Mouse (Mus musculus): ENCODE results near the gene Aifm3.
"Not testable (repeated sequence)": the region's sequence is repeated elsewhere in the genome, so short reads cannot be mapped to it uniquely, and the experiment has no call there.

The Aifm3 gene

GRCm38 (mm10) chr16:17499249-17499883 lies 10.0 kb downstream of the Aifm3 start:
- DNase-seq (ENCODE audit: low spot score), result no peak

DNA sequence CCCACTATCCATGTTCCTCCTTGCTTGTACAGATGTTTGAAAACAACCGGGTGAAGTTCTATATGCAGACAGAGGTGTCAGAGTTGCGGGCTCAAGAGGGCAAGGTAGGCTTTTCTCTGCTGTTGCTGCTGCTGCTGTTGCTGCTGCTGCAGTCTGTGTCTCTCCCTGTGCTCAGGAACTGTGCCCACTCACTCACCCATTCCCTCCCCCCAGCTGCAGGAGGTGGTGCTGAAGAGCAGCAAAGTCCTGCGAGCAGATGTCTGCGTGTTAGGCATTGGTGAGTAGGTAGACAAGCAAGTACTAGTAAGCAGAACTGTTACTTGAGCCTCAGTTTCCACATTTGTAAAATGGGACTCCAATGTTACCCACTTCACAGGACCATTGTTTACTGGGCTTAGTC lies 13.3 kb downstream of the Aifm3 start:
- DNase-seq (ENCODE audit: low spot score), result no peak

GRCm38 (mm10) chr16:17507018-17507552 lies 17.7 kb downstream of the Aifm3 start:
- DNase-seq (ENCODE audit: low spot score), result no peak

GRCm38 (mm10) chr16:17508031-17508430 lies 18.6 kb downstream of the Aifm3 start:
- not testable (repeated sequence) for DNase-seq (ENCODE audit: low spot score)

DNA sequence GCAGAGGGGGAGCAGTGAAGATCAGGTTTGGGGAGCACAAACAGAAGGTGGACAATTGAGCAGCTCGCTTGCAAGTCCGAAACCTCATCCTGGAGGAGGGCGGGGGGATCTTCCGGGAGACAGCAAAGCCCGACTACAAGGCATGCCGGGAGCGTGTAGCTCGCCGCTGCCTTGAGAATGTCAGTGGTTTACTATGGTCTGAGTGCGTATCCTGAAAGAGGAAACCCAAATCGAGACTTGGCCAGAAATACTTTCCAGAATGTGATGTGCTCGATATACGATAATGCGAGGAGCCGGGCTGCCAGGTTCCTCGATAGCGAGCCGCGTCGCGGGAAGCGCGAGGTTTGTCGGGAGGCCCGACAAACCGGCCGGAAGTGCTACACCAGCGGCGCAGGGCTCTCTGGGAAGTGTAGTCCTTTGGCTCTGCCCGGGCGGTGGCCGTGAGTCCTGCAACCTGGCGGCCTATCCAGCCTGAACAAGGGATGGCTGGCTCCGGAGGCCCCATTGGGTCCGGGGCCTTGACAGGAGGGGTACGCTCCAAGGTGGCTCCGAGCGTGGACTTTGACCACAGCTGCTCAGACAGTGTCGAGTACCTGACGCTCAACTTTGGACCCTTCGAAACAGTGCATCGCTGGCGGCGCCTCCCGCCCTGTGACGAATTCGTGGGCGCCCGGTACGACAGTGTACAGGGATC lies 19.3 kb downstream of the Aifm3 start, which contains the start of gene Lztr1:
TSS of gene Lztr1 (plus strand) at position 143 of the 694 bp plus-strand sequence.
- peak; percentile 74 for DNase-seq (ENCODE audit: low spot score)

DNA sequence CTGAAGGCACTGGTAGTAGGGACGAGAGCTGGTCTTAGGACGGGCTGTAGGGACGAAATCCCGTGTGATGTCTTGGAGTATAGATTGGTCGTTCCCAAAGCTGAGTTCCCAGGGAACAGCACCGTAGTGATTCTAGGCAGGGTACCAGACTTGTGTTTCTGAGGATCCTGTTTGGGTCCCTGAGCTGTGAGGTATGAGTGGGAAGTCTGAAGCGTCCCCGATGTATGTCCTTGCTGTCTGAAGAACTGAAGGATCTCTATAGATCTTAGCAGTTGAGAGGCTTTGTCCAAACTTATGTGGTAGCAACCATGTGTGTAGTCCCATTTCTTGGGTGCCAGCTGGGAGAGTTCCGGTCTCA lies 19.8 kb downstream of the Aifm3 start:
- no peak for DNase-seq (ENCODE audit: low spot score)

- no peak for DNase-seq (ENCODE audit: low spot score)
Measured at GRCm38 (mm10) chr16:17510143-17510542, 20.7 kb downstream of the Aifm3 start.

DNA sequence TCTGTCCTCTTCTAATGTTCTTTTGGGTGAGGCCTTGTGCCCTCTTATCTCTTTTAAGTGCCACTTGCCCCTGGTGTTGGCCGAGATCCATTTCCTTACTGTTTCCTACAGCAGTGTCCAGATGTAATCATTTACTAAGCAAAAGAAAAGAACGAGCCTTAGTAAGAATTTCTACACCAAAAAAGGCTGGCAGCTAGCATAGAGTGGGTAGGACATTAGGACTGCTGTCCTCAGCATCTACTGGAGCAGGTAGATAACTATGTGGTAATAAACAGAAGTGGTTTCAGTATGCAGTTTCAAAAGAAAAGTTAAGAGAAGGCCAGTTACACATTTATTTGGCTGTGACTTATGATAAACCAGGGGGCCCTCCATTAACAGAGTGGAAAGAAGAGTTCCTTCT lies 21.3 kb downstream of the Aifm3 start:
- no peak for DNase-seq (ENCODE audit: low spot score)

GRCm38 (mm10) chr16:17511431-17511830 lies 22.0 kb downstream of the Aifm3 start:
- no peak for DNase-seq (ENCODE audit: low spot score)

DNA sequence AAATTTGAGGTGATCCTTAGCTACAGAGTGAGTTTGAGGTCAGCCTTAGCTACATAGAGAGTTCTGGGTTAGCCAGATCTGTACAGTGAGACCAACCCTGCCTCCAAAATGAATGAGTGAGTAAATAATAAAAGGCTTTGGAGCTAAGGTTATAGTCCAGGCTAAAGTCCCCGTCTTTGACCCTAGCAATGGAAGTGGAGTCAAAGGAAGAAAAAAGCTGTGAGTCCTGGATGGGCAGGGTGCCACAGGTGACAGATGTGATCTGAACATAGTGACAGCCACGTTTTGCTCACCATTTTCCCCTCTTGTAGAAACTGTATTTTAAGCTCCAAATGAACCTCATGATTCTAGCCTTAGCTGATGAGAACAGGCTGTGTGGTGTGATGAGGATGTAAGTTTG lies 29.5 kb downstream of the Aifm3 start:
- no peak for DNase-seq (ENCODE audit: low spot score)

- DNase-seq (ENCODE audit: low spot score), result no peak
Measured at GRCm38 (mm10) chr16:17524156-17524555, 34.7 kb downstream of the Aifm3 start.

- DNase-seq (ENCODE audit: low spot score), result no peak
Measured at GRCm38 (mm10) chr16:17525524-17525923, 36.1 kb downstream of the Aifm3 start.

DNA sequence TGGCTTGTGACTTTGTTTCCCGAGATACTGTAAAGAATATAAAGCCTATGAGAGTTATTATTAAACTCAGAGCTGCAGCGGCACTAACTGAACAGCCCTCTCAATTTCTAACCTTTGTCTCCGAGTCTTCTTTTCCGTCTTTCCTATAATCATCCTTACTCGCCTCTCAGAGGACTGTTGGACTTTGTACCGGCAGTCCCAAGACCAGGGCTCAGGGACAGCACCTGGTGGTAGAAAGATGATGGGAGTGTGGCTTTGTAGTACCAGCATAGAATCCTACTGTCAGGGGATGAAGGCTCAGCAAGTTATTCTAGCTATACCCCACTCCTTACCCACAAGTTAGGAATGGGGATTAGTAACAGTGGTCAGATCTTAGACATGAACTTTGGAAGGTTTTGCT lies 36.8 kb downstream of the Aifm3 start:
- DNase-seq (ENCODE audit: low spot score), result no peak

DNA sequence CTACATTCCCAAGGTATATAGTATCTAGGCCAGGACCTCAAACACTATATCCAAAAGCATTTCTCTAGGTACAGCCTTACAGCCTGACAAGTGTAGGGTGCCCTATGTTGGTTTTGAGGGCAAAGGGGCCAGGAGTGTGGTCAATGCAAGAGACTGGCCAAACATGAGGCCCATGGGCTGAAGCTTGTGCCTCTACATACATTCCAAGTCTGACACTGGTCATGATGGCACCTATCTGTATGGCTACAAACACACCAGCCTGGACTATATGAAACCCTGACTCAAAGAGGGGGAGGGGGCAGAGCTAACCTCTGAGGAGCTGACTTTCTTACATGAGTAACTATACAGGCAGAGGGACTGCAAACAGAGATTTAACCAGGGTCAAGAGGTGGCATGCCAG lies 38.2 kb downstream of the Aifm3 start:
- no peak for DNase-seq (ENCODE audit: low spot score)

DNA sequence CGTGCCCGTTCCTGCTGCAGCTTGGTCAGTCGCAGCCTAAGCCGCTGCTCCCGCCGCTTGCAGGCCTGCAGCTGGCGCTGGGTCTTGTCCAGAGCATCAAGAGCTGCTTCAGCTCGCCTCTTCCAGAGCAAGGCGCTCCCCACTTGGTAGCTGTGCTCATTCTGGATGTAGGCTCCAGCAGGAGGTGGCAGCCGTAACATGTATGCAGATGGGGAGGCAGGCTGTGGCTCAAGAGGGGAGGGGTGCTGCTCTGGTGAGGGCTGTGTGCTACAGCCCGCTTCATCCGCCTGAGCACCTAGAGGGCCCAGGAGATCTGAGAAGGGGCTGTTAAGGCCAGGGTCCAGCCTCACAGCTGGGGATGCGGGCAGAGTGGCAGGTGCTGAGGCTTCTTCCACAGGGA lies 38.9 kb downstream of the Aifm3 start:
- no peak for DNase-seq (ENCODE audit: low spot score)

GRCm38 (mm10) chr16:17529981-17530586 lies 40.7 kb downstream of the Aifm3 start:
- DNase-seq (ENCODE audit: low spot score), result no peak

- DNase-seq (ENCODE audit: low spot score), result peak; percentile 94
Measured at GRCm38 (mm10) chr16:17530640-17531288, 41.4 kb downstream of the Aifm3 start, which contains the start of gene Thap7. Gene Thap7, minus strand, starts transcription at chr16:17531136.

- DNase-seq (ENCODE audit: low spot score), result no peak
Measured at GRCm38 (mm10) chr16:17532271-17532670, 42.9 kb downstream of the Aifm3 start.

GRCm38 (mm10) chr16:17532676-17533329 lies 43.4 kb downstream of the Aifm3 start:
- DNase-seq (ENCODE audit: low spot score), result no peak

DNA sequence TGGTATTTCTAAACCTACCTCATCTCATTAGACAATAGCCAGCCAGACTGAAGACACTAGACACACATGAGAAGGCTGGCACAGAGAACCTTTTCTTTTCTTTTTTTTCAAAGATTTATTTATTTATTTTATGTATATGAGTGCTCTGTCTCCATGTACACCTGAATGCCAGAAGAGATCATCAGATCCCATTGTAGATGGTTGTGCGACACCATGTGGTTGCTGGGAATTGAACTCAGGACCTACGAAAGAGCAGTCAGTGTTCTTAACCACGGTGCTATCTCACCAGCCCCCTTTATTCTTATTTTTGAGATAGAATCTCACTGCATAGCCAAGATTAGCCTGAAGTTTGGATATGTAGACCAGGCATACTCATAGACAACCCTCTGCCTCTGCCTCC lies 47.2 kb downstream of the Aifm3 start:
- DNase-seq (ENCODE audit: low spot score), result no peak

DNA sequence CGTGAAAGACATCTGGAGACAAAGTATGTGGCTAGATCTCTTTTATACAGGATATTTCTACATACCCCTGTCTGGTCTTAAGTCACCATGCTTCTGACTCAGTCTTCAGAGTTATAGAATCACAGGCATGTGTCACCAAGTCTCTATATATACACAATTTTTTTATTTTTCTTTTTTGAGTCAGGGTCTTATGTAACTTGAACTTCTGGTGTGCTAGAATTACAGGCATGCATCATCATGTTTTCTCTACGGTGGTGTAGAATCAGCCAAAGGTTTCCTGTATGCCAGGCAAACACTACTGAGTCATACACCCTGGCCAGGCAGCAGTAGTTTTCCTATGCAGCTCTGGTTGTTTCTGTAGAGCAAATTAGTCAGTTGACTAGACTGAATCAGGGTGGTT lies 53.2 kb downstream of the Aifm3 start:
- DNase-seq (ENCODE audit: low spot score), result no peak

DNA sequence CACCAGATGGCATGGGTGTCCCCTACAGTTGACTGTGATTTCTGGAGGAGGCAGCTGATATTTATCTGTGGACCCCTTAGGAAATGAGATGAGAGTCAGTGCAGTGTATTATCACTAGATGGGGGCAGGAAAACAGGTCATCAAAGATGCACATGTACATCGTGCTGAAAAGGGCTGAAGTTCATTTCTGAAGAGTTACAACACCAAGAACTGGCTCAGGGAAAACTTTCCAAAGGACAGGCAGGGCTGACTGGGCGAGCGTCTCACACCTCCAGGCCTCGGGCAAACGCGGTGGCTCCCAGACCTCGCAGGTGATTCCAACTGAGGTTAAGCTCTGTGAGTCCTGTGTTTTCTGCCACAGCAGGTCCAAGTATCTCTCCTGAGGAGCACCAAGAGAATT lies 63.4 kb downstream of the Aifm3 start:
- no peak for DNase-seq (ENCODE audit: low spot score)

Data from ovary, adult 18-20 months (tissue).